Mouse (Mus musculus): Measurements from ENCODE around the gene Arl2bp. TPM values are rescaled to one million over a fixed set of nuclear protein-coding genes. Genes with fewer than 3 reads are reported as not detected.

Arl2bp gene
- total and polyA plus RNA-seq, 2 experiments from 2014 or later, result 136 to 183 TPM

DNA sequence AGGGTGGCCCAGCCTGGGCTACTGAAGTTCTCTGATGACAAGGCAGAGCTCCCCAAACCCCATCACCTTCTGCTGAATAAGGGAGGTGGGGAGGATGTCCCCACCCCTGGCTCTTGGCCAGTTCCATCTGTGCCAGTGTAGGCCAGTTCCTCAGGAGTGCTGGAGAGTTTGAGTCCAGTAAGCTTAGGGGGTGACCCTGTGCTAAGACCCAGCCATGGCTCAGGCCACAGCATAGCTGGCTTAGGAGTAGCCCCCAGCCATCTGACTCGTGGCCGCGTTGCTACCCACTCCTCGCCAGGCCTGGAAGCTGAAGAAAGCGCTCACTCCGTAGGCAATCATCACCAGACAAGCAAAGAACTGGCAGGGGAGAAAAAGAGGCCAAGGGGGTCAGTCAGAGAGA is 9.5 kb downstream of the Arl2bp start:
- no peak overlapping the region for H3K4me2 ChIP-seq (ENCODE audit: low read depth)
- no peaks in the 10 kb centered on the region for H3K27me3 ChIP-seq (ENCODE audit: insufficient read depth, low read length)
- no peak for DNase-seq
- no peaks in the 10 kb centered on the region for H3K4me1 ChIP-seq (ENCODE audit: insufficient read depth)
- 81% methylated on average over 6 of the region's 6 CpGs for WGBS
- H3K27ac ChIP-seq (ENCODE audit: low read depth, low read length), result no peak overlapping the region
- H3K36me3 ChIP-seq (ENCODE audit: insufficient read depth), result peaks cover 45% of the 10 kb centered on the region
- H3K4me3 ChIP-seq (ENCODE audit: low read depth, low read length), result no peak overlapping the region
- no peak for TF ChIP-seq CTCF (IDR thresholded peaks at IDR 0.05; ENCODE audit: low read depth)
- H3K9me3 ChIP-seq (ENCODE audit: low read length), result no peaks in the 10 kb centered on the region
- no peak overlapping the region for H3K9ac ChIP-seq
- ATAC-seq, result peak; percentile 10; the same call in 1 of the 2 replicates

DNA sequence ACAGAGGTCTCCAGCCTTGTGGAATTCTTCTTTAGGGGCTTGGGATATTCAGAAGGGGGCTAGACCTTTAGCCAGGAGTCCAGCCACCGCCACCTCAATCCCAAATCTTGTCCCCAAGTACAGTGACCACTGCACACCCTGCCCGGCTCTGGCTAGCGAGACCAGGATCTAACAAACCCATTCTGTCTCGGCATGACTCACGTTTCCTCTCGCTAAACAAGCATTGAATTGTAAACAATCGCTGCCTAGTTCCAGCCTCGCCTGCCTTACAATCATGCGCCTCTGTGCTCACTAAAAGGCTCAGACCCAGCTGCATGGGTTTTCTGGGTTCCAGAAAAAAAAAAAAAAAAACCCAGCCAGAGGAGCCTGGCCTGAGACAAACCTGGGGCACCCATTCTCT is 12.2 kb downstream of the Arl2bp start:
- H3K4me3 ChIP-seq (ENCODE audit: low read depth, low read length), result no peak overlapping the region
- H3K4me1 ChIP-seq (ENCODE audit: insufficient read depth), result no peaks in the 10 kb centered on the region
- H3K27ac ChIP-seq (ENCODE audit: low read depth, low read length), result peak overlapping the region; percentile 78
- peak; percentile 49 for ATAC-seq
- peaks cover 18% of the 10 kb centered on the region for H3K36me3 ChIP-seq (ENCODE audit: insufficient read depth)
- no peak overlapping the region for H3K4me2 ChIP-seq (ENCODE audit: low read depth)
- 23% methylated on average over 9 of the region's 9 CpGs for WGBS
- DNase-seq, result peak; percentile 49
- no peaks in the 10 kb centered on the region for H3K27me3 ChIP-seq (ENCODE audit: insufficient read depth, low read length)
- TF ChIP-seq CTCF (IDR thresholded peaks at IDR 0.05; ENCODE audit: low read depth), result no peak
- no peaks in the 10 kb centered on the region for H3K9me3 ChIP-seq (ENCODE audit: low read length)
- H3K9ac ChIP-seq, result peak overlapping the region; percentile 4; the same call in 1 of the 2 replicates

DNA sequence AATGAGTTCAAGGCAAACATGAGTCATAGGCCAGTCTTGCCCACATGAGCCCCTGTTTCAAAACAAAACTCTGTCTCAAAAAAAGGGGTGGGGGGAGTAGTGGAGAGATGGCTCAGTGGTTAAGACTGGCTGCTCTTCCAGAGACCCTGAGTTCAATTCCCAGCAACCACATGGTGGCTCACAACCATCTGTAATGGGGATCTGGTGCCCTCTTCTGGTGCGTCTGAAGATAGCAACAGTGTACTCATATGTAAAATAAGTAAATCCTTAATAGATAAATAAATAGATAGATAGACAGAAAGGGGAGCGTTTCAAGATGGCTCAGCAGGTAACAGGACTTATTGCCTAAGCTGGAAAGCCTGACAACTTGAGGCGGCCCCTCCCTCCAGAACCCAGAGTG is 14.0 kb downstream of the Arl2bp start:
- Histone ChIP-seq H3K36me3 (ENCODE audit: insufficient read depth) (peaks cover 8% of the 10 kb centered on the region; the same call in 1 of the 2 replicates), H3K4me2 (ENCODE audit: low read depth) (no peak overlapping the region), H3K9me3 (ENCODE audit: low read length) (no peaks in the 10 kb centered on the region), H3K27ac (ENCODE audit: low read depth, low read length) (no peak overlapping the region), H3K9ac (no peak overlapping the region), H3K27me3 (ENCODE audit: insufficient read depth, low read length) (no peaks in the 10 kb centered on the region), H3K4me3 (ENCODE audit: low read depth, low read length) (no peak overlapping the region), H3K4me1 (ENCODE audit: insufficient read depth) (no peaks in the 10 kb centered on the region)
- TF ChIP-seq CTCF (IDR thresholded peaks at IDR 0.05; ENCODE audit: low read depth), result no peak
- no peak for ATAC-seq
- no peak for DNase-seq
- WGBS, result 89% methylated on average over 3 of the region's 3 CpGs

DNA sequence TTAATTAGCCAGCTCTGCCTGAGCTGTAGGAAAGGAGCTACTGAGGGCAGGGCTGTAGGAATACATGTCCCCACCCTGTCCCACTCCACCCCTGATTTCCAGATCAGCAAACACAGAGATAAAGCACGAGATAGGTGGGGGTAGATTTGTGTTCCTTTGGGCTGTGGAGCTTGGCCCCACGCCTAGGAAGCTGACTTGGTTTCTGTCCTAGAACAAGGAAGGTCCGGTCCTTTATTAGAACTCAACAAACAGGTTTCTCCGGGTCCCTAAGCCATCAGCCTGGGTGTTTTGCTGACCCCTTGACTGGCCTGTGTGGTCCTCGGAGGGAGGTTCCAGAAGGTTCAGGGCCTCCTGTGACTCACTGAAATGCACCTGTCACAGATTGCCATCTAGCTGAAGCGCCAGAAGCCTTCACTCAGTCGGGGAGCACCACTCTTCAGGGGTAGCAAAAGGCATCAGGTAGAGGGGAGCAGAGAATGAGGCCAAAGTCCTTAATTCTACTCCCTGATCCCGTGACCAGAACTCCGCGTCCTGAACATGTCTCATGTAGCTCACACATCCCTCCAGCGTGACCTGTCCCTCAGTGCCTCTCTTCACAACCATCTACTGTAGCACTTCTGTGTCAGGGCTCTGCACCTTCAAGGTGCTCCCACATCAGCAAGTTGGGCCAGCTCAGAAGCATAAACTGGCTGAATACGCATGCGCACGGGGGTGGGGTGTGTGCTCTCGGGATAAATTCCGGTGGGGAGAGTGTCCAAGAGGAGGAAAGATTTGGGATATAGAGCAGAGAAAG is 16.5 kb downstream of the Arl2bp start:
- Histone ChIP-seq H3K4me1 (ENCODE audit: insufficient read depth) (no peaks in the 10 kb centered on the region), H3K9me3 (ENCODE audit: low read length) (no peaks in the 10 kb centered on the region), H3K27ac (ENCODE audit: low read depth, low read length) (no peak overlapping the region), H3K9ac (no peak overlapping the region), H3K4me2 (ENCODE audit: low read depth) (no peak overlapping the region), H3K36me3 (ENCODE audit: insufficient read depth) (no peaks in the 10 kb centered on the region), H3K4me3 (ENCODE audit: low read depth, low read length) (no peak overlapping the region), H3K27me3 (ENCODE audit: insufficient read depth, low read length) (no peaks in the 10 kb centered on the region)
- no peak for ATAC-seq
- WGBS, result 82% methylated on average over 16 of the region's 16 CpGs
- no peak for TF ChIP-seq CTCF (IDR thresholded peaks at IDR 0.05; ENCODE audit: low read depth)
- DNase-seq, result no peak

DNA sequence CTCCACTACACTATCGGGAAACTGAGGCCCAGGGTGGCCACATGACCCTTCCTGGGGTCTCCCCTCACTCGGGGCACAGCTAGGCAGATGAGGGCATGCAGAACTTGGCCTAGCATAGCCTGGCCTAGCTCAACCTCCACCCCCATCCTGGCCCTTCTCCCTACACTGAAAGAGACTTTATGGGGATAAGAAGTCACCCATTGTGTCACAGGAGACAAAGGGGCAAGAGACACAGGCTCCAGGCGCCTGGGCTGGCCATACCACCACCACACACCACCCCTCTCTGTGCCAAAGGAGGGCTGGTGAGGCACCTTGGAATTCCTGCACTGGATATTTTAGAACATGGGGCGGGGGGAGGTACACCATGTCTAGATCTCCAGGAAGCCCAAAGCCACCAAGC is 17.9 kb downstream of the Arl2bp start:
- Histone ChIP-seq H3K4me1 (ENCODE audit: insufficient read depth) (no peaks in the 10 kb centered on the region), H3K4me3 (ENCODE audit: low read depth, low read length) (no peak overlapping the region), H3K9ac (no peak overlapping the region), H3K36me3 (ENCODE audit: insufficient read depth) (no peaks in the 10 kb centered on the region), H3K27ac (ENCODE audit: low read depth, low read length) (no peak overlapping the region), H3K27me3 (ENCODE audit: insufficient read depth, low read length) (no peaks in the 10 kb centered on the region), H3K9me3 (ENCODE audit: low read length) (no peaks in the 10 kb centered on the region), H3K4me2 (ENCODE audit: low read depth) (no peak overlapping the region)
- TF ChIP-seq CTCF (IDR thresholded peaks at IDR 0.05; ENCODE audit: low read depth), result no peak
- 69% methylated on average over 4 of the region's 4 CpGs for WGBS
- ATAC-seq (no peak), DNase-seq (no peak)

DNA sequence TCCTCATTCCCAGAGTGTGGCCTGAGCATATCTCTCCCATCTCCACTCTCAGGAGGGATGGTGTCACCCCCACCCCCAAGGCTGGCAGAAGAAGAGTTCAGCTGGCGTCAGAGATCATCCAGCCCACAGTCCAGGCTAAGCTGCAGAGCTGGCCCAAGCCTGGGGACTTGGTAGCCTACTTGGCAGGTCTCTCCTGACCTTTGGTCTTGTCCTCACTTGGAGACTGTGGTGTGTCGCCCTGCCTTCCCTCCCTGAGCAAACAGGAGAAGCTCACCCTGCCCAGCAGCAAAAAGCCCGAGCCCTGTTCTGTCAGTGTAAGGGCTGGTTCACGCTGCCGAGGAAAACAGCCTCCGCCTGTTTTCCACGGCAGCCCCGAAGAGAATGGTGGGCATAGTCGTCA is 19.6 kb downstream of the Arl2bp start:
- H3K27me3 ChIP-seq (ENCODE audit: insufficient read depth, low read length), result no peaks in the 10 kb centered on the region
- ATAC-seq (no peak), DNase-seq (no peak)
- TF ChIP-seq CTCF (IDR thresholded peaks at IDR 0.05; ENCODE audit: low read depth), result no peak
- H3K4me3 ChIP-seq (ENCODE audit: low read depth, low read length), result no peak overlapping the region
- no peak overlapping the region for H3K27ac ChIP-seq (ENCODE audit: low read depth, low read length)
- WGBS, result 79% methylated on average over 9 of the region's 9 CpGs
- no peaks in the 10 kb centered on the region for H3K4me1 ChIP-seq (ENCODE audit: insufficient read depth)
- H3K4me2 ChIP-seq (ENCODE audit: low read depth), result no peak overlapping the region
- no peaks in the 10 kb centered on the region for H3K9me3 ChIP-seq (ENCODE audit: low read length)
- H3K9ac ChIP-seq, result no peak overlapping the region
- no peaks in the 10 kb centered on the region for H3K36me3 ChIP-seq (ENCODE audit: insufficient read depth)

DNA sequence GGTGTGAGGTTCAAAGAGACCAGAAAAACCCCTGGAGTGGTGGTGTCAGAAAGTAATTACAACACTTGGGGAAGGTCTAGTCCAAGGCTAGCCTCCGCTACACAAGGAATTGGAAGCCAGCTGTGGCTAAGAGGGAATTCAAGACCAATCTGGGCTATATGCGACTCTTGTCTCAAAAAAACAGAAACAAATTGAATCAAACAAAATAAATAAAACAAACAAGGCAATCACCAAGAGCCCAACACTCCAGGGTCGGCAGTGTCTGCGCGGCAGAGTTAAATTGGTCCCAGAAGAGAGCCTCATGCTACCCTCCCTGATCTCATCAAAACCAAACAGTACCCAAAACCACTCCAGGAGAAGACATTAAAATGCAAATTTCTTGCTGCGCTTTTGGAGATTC is 28.3 kb downstream of the Arl2bp start:
- Histone ChIP-seq H3K4me3 (ENCODE audit: low read depth, low read length) (0 out of 2 replicates have a peak overlapping the region, but pooled peaks have one; percentile 43), H3K27me3 (ENCODE audit: insufficient read depth, low read length) (peaks cover 26% of the 10 kb centered on the region), H3K4me2 (ENCODE audit: low read depth) (no peak overlapping the region), H3K9ac (no peak overlapping the region), H3K36me3 (ENCODE audit: insufficient read depth) (no peaks in the 10 kb centered on the region), H3K4me1 (ENCODE audit: insufficient read depth) (no peaks in the 10 kb centered on the region; the same call in 1 of the 2 replicates), H3K9me3 (ENCODE audit: low read length) (no peaks in the 10 kb centered on the region), H3K27ac (ENCODE audit: low read depth, low read length) (no peak overlapping the region)
- 6% methylated on average over 6 of the region's 6 CpGs for WGBS
- DNase-seq (no peak), ATAC-seq (no peak)
- TF ChIP-seq CTCF (IDR thresholded peaks at IDR 0.05; ENCODE audit: low read depth), result no peak
